Mouse (Mus musculus): ENCODE results near the gene Pira2.
"Not testable (repeated sequence)": the region's sequence is repeated elsewhere in the genome, so short reads cannot be mapped to it uniquely, and the experiment has no call there.

- TF ChIP-seq CTCF (IDR thresholded peaks at IDR 0.05; ENCODE audit: control insufficient read depth, insufficient read depth, insufficient read length); MAX (IDR thresholded peaks at IDR 0.05); MYOG (IDR thresholded peaks at IDR 0.05; ENCODE audit: control insufficient read depth, extremely low read depth, insufficient read length); FOSL1 (IDR thresholded peaks at IDR 0.05; ENCODE audit: insufficient read depth, low read length, poor library complexity, severe bottlenecking): not testable (repeated sequence)
Observed at GRCm38 (mm10) chr7:3796286-3796685, 48.6 kb downstream of the Pira2 start.
